Mouse (Mus musculus) C2C12 (cell line): ENCODE measurements at regions not wholly inside any gene's neighbourhood (a gene's known extent, or its start where the extent isn't known, plus 50 kb on each side); places are given as distances from the start of the nearest gene placed in this dataset.

Experiments used
- CTCF ChIP-seq: IDR thresholded peaks from one replicate; pipeline ENCODE4 v1.5.1; 2011; ENCODE audit not compliant: control insufficient read depth, insufficient read depth, insufficient read length
- MAX ChIP-seq: IDR thresholded peaks from one replicate; pipeline ENCODE4 v1.6.1; 2011; ENCODE audit warnings: mild to moderate bottlenecking, control low read depth
- USF1 ChIP-seq: IDR thresholded peaks from one replicate; pipeline ENCODE4 v1.6.1; 2011; ENCODE audit warnings: low read depth, mild to moderate bottlenecking, control low read depth, moderate library complexity

GRCm38 (mm10) chr10:70733478-70733877 is 77.7 kb upstream of the Phyhipl start:
- TF ChIP-seq CTCF (no peak), MAX (no peak), USF1 (no peak)
